Mouse (Mus musculus) bone marrow macrophage, adult 2 months (primary cell): ENCODE results near the gene Oas2. TPM values are rescaled to one million over a fixed set of nuclear protein-coding genes. Genes with fewer than 3 reads are reported as not detected.

Source experiments
- H3K27ac ChIP-seq: 2 replicates; pipeline ENCODE4 v1.5.1; 2012; ENCODE audit warnings: low read depth, low read length; ENCODE audit not compliant: insufficient read depth
- H3K4me1 ChIP-seq: 2 replicates; pipeline ENCODE4 v1.6.1; 2012; ENCODE audit warnings: low read length; ENCODE audit not compliant: control insufficient read depth, insufficient read depth
- H3K4me3 ChIP-seq: 2 replicates; pipeline ENCODE4 v1.5.1; 2012; ENCODE audit warnings: mild to moderate bottlenecking, low read length, moderate library complexity; ENCODE audit not compliant: insufficient read depth
- CTCF ChIP-seq: IDR thresholded peaks from 2 replicates; pipeline ENCODE4 v1.5.1; 2012; ENCODE audit warnings: low read depth, mild to moderate bottlenecking, low read length, moderate library complexity
- POLR2A ChIP-seq: IDR thresholded peaks from 2 replicates; pipeline ENCODE4 v1.6.1; 2012; ENCODE audit warnings: mild to moderate bottlenecking, low read depth, low read length, borderline replicate concordance
- polyA plus RNA-seq: library from polyadenylated mRNA; stranded (reverse); fragments of >200 nt; gene quantifications from 2 replicates; pipeline ENCODE4 v1.2.4, GENCODE M21; 2012; ENCODE audit not compliant: missing spikeins, insufficient read depth, insufficient read length

The Oas2 gene
- polyA plus RNA-seq, 1 experiment: 132 TPM

DNA sequence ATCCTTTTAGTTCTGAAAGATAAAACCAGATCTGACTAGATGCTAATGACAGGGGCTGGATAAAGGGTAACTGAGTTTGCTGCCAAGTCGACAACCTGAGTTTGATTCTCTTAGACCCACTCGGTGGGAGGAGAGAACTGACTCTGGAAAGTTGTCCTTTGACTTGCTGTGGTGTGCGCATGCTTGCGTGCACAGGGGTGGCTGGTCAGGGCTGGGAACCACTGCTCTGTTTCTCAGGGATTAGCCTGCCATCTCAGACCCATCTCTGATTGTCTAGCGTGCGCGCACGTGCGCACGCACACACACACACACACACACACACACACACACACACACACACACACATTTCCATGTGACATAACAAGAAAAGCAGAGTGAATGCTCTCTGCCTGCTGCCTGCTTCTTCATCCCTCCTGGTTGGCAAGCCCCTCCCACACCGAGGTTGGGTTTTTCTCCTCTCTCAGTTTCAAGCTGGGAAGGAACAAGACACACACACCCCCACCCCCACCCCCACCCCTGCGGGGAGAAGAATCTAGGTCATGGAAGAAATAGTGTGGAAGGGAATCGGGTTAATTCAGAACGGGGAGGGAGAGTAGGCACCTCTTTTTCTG is 15.2 kb downstream of the Oas2 start:
- no peak overlapping the region for H3K27ac ChIP-seq
- no peak overlapping the region for H3K4me3 ChIP-seq
- no peaks in the 10 kb centered on the region for H3K4me1 ChIP-seq
- TF ChIP-seq CTCF (no peak), POLR2A (no peak)

- TF ChIP-seq CTCF (no peak), POLR2A (no peak)
- Histone ChIP-seq H3K4me1 (no peaks in the 10 kb centered on the region), H3K27ac (no peak overlapping the region), H3K4me3 (no peak overlapping the region)
These were observed 16.0 kb downstream of the Oas2 start for GRCm38 (mm10) chr5:120733696-120734095.

DNA sequence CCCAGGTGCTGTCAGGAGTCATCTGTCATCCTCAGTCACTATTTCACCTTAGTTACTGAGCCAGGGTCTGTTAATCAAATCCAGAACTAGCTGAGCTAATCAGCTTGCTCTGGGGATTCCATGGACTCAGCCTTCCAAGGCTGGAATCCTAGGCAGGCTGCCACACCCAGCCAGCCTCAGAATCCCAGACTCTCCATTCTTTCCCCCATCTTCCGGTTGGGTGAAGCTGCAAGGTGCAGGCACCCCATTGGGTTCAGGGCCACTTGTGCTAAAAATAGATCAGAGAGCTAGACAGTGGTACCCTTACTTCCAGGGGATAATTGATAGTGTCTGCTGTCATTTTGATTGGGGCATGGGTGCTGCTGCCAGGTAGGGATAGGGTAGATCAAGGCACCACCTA is 16.9 kb downstream of the Oas2 start:
- Histone ChIP-seq H3K4me1 (no peaks in the 10 kb centered on the region), H3K4me3 (no peak overlapping the region), H3K27ac (no peak overlapping the region)
- TF ChIP-seq POLR2A: no peak
- no peak for TF ChIP-seq CTCF

DNA sequence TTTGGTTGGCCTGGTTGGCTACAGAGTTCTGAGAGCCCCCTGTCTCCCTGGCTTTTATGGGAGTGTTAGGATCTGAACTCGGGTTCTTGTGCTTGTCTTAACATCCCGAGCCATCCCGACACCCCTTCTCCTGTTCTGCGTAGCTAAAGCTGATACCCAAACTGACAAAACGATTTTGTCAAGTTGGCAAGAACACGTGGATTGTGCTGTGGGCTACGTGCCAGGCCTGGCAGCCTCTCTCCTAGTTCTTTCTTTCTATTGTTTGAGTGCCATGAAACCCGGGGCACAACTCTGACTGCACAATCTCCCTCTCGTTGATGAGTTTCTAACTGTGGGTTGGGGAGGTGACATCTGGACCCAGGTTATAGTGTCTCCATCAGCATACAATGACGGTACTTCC is 20.3 kb downstream of the Oas2 start:
- Histone ChIP-seq H3K4me3 (no peak overlapping the region), H3K4me1 (peaks cover 4% of the 10 kb centered on the region; the same call in 1 of the 2 replicates), H3K27ac (no peak overlapping the region)
- TF ChIP-seq CTCF: no peak
- no peak for TF ChIP-seq POLR2A

DNA sequence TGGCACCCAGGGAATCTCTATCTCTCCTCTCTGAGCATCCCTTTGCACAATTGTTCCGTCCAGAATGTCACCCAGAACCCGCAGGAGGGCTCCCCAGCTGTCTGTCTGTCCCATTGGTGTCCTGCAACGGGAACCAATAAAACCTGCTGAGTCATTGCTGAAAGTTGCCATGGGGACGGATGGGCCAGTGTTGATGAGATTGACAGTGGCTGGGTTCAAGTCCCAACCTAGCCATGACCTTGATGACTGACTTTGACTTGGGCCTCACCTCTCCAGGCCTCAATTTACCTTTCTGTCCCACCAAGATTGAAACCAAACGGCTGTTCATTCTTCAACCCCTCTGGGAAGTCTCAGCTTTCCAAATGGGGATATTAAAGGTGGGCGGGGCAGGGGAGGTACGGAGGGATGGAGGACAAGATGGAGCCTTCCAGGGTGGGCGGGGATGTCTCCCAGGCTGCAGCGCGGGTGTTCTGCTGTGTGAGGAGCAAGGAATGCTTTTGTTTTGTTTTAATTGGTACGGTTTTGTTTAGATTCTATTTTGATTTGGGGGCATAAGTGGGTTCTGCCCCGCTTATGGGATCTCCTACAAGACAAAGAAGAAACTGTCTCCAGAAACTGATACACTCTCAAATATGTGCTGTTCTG is 23.7 kb downstream of the Oas2 start:
- TF ChIP-seq POLR2A: no peak
- TF ChIP-seq CTCF: no peak
- H3K4me1 ChIP-seq: peaks cover 4% of the 10 kb centered on the region; the same call in 1 of the 2 replicates
- no peak overlapping the region for H3K27ac ChIP-seq
- no peak overlapping the region for H3K4me3 ChIP-seq

GRCm38 (mm10) chr5:120721005-120721404 is 28.6 kb downstream of the Oas2 start:
- Histone ChIP-seq H3K27ac (no peak overlapping the region), H3K4me1 (peaks cover 3% of the 10 kb centered on the region; the same call in 1 of the 2 replicates), H3K4me3 (no peak overlapping the region)
- TF ChIP-seq POLR2A: no peak
- TF ChIP-seq CTCF: no peak

DNA sequence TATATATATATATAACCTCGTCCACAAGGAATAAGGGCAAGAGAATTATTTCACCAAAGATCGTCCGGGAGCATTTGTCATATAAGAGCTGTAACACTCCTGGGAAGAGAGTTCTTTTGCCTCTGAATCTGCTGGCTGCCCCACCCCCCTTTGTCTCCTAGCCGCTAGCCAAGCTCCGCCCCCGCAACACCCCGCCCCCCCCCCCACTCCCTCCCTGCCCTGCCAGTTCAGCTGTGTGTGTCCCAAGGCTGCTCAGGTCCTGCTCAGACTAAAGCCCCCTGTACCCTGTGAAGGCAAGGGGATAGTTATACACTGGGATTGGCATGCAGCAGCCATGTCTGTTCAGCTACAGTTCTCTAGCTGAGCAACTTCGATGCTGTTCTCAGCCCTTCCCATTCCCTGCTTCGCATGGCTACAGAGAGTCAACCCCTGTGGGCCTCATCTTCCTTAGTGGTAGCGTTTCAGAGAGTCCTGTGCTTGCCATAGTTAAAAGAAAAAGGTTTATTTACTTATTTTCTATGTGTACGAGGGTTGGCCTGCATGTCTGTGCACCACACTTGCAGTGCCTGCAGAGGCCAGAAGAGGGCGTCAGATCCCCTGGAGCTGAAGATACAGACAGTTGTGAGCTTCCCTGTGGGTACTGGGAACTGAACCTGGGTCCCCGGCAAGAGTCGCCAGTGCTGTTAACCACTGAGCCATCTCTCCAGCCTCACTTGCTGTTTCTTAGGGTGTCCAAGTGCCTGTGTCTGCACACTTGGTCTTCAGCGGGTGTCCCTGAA is 30.9 kb downstream of the Oas2 start:
- no peak overlapping the region for H3K27ac ChIP-seq
- no peak overlapping the region for H3K4me3 ChIP-seq
- no peak for TF ChIP-seq POLR2A
- TF ChIP-seq CTCF: no peak
- H3K4me1 ChIP-seq: no peaks in the 10 kb centered on the region

DNA sequence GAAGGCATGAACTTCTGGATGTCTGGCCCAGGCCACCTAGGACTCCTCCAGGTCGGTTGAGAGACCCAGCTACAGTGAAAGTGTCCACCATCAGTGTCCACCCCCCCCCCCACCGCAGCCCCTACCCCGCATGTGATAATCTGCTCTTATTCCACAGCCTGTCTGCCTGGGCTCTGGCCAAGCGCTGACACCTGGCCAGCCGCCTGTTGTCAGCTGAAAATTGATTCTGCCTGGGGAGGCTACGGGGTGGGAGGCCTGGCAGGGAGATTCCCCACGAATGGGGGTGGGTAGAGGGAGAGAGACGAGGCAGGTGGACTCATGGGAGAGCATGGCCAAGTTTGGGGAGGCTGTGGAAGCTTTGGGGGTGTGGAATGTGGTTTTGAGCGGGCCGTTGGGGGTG is 32.5 kb downstream of the Oas2 start:
- Histone ChIP-seq H3K27ac (no peak overlapping the region), H3K4me1 (no peaks in the 10 kb centered on the region), H3K4me3 (no peak overlapping the region)
- TF ChIP-seq CTCF (no peak), POLR2A (no peak)

GRCm38 (mm10) chr5:120714314-120714713 is 35.3 kb downstream of the Oas2 start:
- H3K27ac ChIP-seq: no peak overlapping the region
- TF ChIP-seq CTCF: peak; percentile 94
- TF ChIP-seq POLR2A: no peak
- no peak overlapping the region for H3K4me3 ChIP-seq
- H3K4me1 ChIP-seq: no peaks in the 10 kb centered on the region

DNA sequence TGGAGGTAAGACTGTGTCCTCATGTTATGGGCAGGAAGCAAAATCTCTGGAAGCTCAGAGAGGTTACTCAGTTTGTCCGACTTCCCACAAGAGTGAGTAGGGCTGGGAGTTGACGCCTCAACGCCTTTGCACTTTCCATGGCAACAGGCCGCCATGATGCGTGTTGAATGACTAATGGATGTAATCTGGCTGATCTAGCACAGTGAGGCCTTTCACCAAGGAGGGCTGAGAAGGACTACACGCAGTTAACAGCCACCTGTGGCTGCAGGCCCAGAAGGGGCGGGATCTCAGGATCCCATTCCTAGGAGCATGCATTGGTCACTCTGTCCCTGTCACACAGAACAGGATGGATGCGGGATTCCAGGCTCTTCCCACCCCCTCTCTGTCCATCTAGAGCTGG is 36.9 kb downstream of the Oas2 start:
- Histone ChIP-seq H3K4me1 (no peaks in the 10 kb centered on the region), H3K4me3 (no peak overlapping the region), H3K27ac (no peak overlapping the region)
- TF ChIP-seq CTCF: no peak
- TF ChIP-seq POLR2A: no peak
